Mouse (Mus musculus): ENCODE data around the gene Sort1.

Sort1 gene

GRCm38 (mm10) chr3:108384425-108384824, 100.5 kb downstream of the Sort1 start:
- no peak for DNase-seq

- no peak for DNase-seq
Measured at GRCm38 (mm10) chr3:108386186-108386585, 102.3 kb downstream of the Sort1 start.

- peak; percentile 93 to 97 for DNase-seq
Measured at GRCm38 (mm10) chr3:108389111-108389545, 105.2 kb downstream of the Sort1 start.

GRCm38 (mm10) chr3:108392299-108392698, 108.4 kb downstream of the Sort1 start:
- DNase-seq: no peak

- DNase-seq: no peak
Measured at GRCm38 (mm10) chr3:108392793-108393192, 108.9 kb downstream of the Sort1 start.

- peak in 1 of 2 experiments; percentile 6 for DNase-seq
Measured at GRCm38 (mm10) chr3:108398281-108398680, 114.4 kb downstream of the Sort1 start.

GRCm38 (mm10) chr3:108400442-108400841, 116.6 kb downstream of the Sort1 start:
- peak in 1 of 2 experiments; percentile 6 for DNase-seq

- DNase-seq: peak; percentile 92 to 95
Measured at GRCm38 (mm10) chr3:108401692-108402527, 118.0 kb downstream of the Sort1 start.

- DNase-seq: peak in 1 of 2 experiments; percentile 15
Measured at GRCm38 (mm10) chr3:108402528-108402920, 118.6 kb downstream of the Sort1 start.

GRCm38 (mm10) chr3:108405536-108406305, 121.8 kb downstream of the Sort1 start:
- DNase-seq: no peak

GRCm38 (mm10) chr3:108406306-108406885, 122.5 kb downstream of the Sort1 start:
- peak in 1 of 2 experiments; percentile 4 for DNase-seq

GRCm38 (mm10) chr3:108408517-108409008, 124.7 kb downstream of the Sort1 start:
- no peak for DNase-seq

GRCm38 (mm10) chr3:108409656-108410358, 125.9 kb downstream of the Sort1 start:
- no peak for DNase-seq

- DNase-seq: peak in 1 of 2 experiments; percentile 3
Measured at GRCm38 (mm10) chr3:108410359-108410714, 126.5 kb downstream of the Sort1 start.
